Mouse (Mus musculus): ENCODE measurements at regions not wholly inside any gene's neighbourhood (a gene's known extent, or its start where the extent isn't known, plus 50 kb on each side); places are given as distances from the start of the nearest gene placed in this dataset.

DNA sequence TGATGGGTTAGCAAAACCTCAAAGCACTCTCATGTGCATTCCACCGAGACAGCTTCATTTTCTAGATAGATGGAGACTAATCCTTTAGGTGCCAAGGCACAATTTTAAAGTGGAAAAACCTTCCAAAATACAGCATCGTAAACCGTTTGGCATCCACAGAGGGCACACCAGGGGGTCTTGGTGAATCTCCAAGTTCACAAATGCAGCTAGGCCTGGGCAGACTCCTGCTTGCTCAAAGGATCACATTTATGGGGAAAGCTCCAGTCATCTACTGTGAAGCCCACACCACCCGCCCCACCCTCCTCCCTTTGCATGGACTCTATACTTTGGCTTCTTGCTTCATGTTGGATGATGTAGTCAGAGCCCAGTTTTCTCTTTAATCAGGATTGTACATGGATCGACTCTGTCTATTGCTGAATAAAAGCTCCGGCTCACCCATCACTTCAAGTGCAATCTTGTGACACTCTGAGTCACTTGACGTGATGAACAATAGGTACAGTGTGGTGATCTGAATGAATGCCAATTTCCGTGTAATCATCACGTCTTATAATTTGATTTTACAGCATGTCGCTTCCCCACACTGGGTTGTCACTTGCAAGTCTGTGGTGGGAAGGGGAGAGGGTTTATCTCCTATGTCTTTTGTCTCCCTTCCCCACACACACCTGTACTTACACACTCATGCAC is 129.2 kb upstream of the Pkdcc start:
- Histone ChIP-seq H3K9me3 (replicated peaks; ENCODE audit: control insufficient read depth, low read length, poor library complexity, severe bottlenecking) (no peaks in the 10 kb centered on the region), H3K4me3 (ENCODE audit: low read depth, low read length) (no peak overlapping the region), H3K36me3 (ENCODE audit: control insufficient read depth, insufficient read depth, low read length) (no peaks in the 10 kb centered on the region), H3K9ac (ENCODE audit: low read depth, low read length) (no peak overlapping the region), H3K4me1 (ENCODE audit: control insufficient read depth, insufficient read depth, low read length) (no peaks in the 10 kb centered on the region), H3K27ac (ENCODE audit: low read length) (no peak overlapping the region), H3K27me3 (ENCODE audit: control insufficient read depth, insufficient read depth, low read depth, low read length) (no peaks in the 10 kb centered on the region), H3K4me2 (ENCODE audit: low read length) (no peak overlapping the region)
- no peak for ATAC-seq
- 78% methylated on average over 10 of the region's 10 CpGs for WGBS

DNA sequence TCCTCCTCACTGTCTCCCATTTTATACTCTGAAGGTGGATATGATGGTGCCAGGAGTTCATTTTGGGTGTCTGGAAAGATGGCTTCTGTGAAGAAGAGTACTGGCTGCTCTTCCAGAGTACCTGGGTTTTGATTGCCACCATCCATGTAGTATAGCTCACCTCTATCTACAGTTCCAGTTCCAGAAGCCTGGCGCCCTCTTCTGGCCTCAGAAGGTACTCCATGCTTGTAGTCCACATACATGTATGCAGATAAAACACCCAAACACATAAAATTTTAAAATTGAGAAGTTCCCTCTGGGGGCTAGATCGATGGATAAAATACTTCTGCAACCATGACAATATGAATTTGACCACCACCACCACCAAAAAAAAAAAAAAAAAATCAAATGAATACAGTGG is 128.4 kb upstream of the Pkdcc start:
- Histone ChIP-seq H3K4me3 (ENCODE audit: low read depth, low read length) (no peak overlapping the region), H3K9ac (ENCODE audit: low read depth, low read length) (no peak overlapping the region), H3K4me2 (ENCODE audit: low read length) (no peak overlapping the region), H3K36me3 (ENCODE audit: control insufficient read depth, insufficient read depth, low read length) (no peaks in the 10 kb centered on the region), H3K27me3 (ENCODE audit: control insufficient read depth, insufficient read depth, low read depth, low read length) (no peaks in the 10 kb centered on the region), H3K27ac (ENCODE audit: low read length) (no peak overlapping the region), H3K4me1 (ENCODE audit: control insufficient read depth, insufficient read depth, low read length) (no peaks in the 10 kb centered on the region), H3K9me3 (replicated peaks; ENCODE audit: control insufficient read depth, low read length, poor library complexity, severe bottlenecking) (no peaks in the 10 kb centered on the region)
- 79% methylated on average over 2 of the region's 2 CpGs for WGBS
- no peak for ATAC-seq

DNA sequence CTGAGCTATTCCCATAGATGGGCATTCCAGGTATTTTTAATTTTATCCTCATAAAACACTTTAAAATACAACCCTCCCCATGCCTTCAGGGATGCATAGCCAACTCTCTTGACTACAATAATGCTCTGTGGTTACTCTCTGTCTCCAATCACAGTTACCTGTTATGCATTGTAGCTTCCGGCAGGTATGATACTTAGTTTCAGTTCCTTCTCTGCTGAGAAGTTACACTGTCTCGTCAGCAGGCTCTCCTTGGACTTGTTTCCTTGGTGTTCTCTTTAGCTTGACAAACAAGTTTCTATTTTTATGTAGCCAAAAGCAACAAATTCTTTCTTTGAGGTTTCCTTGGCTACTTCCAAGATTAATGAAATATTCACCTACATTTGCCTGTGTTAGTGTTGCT is 126.6 kb upstream of the Pkdcc start:
- no peaks in the 10 kb centered on the region for H3K27me3 ChIP-seq (ENCODE audit: control insufficient read depth, insufficient read depth, low read depth, low read length)
- H3K4me3 ChIP-seq (ENCODE audit: low read depth, low read length), result no peak overlapping the region
- H3K36me3 ChIP-seq (ENCODE audit: control insufficient read depth, insufficient read depth, low read length), result no peaks in the 10 kb centered on the region
- no peak for ATAC-seq
- H3K9ac ChIP-seq (ENCODE audit: low read depth, low read length), result no peak overlapping the region
- 84% methylated on average over 2 of the region's 2 CpGs for WGBS
- H3K4me1 ChIP-seq (ENCODE audit: control insufficient read depth, insufficient read depth, low read length), result no peaks in the 10 kb centered on the region
- no peak overlapping the region for H3K4me2 ChIP-seq (ENCODE audit: low read length)
- no peak overlapping the region for H3K27ac ChIP-seq (ENCODE audit: low read length)
- H3K9me3 ChIP-seq (replicated peaks; ENCODE audit: control insufficient read depth, low read length, poor library complexity, severe bottlenecking), result no peaks in the 10 kb centered on the region

DNA sequence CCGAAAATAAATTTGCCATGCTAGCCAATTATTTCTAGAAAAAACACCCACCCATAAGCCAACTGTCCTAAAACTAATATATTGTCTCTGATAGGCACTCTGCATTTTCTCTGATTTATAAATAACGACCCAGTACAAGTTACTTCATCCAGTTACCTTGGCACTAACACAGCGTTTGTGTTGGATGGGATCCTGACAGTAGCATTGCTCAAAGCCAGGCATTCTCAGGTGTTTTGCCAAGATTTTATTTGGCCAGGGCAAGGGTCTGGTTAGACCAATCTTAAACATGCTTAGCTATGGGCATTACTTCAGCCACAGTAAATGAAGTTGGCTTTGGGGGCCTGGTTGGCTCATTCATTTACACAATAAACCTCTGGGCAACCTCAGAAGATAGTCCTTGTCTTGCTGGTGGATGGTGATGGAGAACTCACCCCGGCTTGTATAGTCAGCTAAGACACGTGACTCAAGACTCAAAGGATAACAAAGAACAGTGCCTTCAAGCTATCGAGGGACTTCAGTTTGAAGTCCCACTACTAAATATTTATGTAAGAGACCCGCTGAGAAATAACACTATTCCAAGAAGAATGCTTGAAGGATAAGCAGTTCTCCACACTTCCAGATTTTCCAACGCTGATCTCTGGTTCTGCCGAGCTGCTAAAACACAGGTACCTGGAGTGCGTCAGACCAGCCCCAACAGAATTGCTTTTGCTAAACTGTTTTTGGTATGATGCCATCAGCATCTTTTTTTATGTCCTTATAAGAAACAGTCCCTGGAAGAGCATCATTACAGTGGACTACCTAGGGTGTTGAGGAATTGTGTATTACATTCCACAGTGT is 125.0 kb upstream of the Pkdcc start:
- H3K27me3 ChIP-seq (ENCODE audit: control insufficient read depth, insufficient read depth, low read depth, low read length), result no peaks in the 10 kb centered on the region
- WGBS, result 75% methylated on average over 10 of the region's 10 CpGs
- no peaks in the 10 kb centered on the region for H3K9me3 ChIP-seq (replicated peaks; ENCODE audit: control insufficient read depth, low read length, poor library complexity, severe bottlenecking)
- no peaks in the 10 kb centered on the region for H3K36me3 ChIP-seq (ENCODE audit: control insufficient read depth, insufficient read depth, low read length)
- H3K4me1 ChIP-seq (ENCODE audit: control insufficient read depth, insufficient read depth, low read length), result no peaks in the 10 kb centered on the region
- H3K27ac ChIP-seq (ENCODE audit: low read length), result no peak overlapping the region
- ATAC-seq, result no peak
- H3K9ac ChIP-seq (ENCODE audit: low read depth, low read length), result no peak overlapping the region
- no peak overlapping the region for H3K4me3 ChIP-seq (ENCODE audit: low read depth, low read length)
- no peak overlapping the region for H3K4me2 ChIP-seq (ENCODE audit: low read length)

DNA sequence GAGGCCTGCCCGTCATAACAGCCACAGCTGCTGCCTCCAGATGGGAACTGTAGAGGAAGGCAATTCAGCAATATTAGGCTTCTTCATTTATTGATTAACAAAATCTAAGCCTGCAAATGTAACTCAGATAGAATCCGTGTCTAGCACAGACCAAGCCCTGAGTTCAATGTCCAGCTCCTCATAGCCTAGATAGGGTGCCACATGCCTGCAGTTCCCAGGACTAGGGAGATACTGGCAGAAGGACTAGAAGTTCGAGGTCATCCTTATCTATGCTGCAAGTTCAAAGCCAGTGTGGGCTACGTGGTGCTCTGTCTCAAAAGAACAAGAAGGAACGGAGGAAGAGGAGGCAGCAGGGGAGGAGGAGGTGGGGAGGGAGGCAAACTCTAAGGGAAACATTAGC is 121.2 kb upstream of the Pkdcc start:
- ATAC-seq, result no peak
- H3K4me1 ChIP-seq (ENCODE audit: control insufficient read depth, insufficient read depth, low read length), result no peaks in the 10 kb centered on the region
- no peaks in the 10 kb centered on the region for H3K9me3 ChIP-seq (replicated peaks; ENCODE audit: control insufficient read depth, low read length, poor library complexity, severe bottlenecking)
- H3K36me3 ChIP-seq (ENCODE audit: control insufficient read depth, insufficient read depth, low read length), result no peaks in the 10 kb centered on the region
- H3K4me2 ChIP-seq (ENCODE audit: low read length), result no peak overlapping the region
- WGBS, result 79% methylated on average over 5 of the region's 5 CpGs
- H3K27me3 ChIP-seq (ENCODE audit: control insufficient read depth, insufficient read depth, low read depth, low read length), result no peaks in the 10 kb centered on the region
- no peak overlapping the region for H3K27ac ChIP-seq (ENCODE audit: low read length)
- H3K4me3 ChIP-seq (ENCODE audit: low read depth, low read length), result no peak overlapping the region
- no peak overlapping the region for H3K9ac ChIP-seq (ENCODE audit: low read depth, low read length)

DNA sequence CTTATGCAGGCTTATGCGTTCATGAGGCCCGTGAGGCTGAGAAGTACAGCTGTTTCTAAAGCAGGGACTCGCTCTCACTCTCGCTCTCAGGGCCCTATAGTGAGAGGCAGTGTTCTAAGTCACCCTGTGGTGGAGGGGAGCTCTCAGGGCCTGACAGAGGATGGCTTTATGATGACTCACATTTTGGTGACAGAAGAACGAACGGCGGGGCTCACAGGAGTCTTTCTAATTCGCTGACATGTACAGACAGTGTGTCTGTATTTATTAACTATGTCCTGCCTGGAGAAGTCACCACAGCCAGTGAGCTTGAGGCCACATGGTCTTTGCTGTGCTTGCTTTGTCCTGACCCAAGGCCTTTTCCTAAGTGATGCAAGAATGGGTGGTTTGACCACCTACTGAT is 118.6 kb upstream of the Pkdcc start:
- no peaks in the 10 kb centered on the region for H3K36me3 ChIP-seq (ENCODE audit: control insufficient read depth, insufficient read depth, low read length)
- no peaks in the 10 kb centered on the region for H3K4me1 ChIP-seq (ENCODE audit: control insufficient read depth, insufficient read depth, low read length)
- no peaks in the 10 kb centered on the region for H3K9me3 ChIP-seq (replicated peaks; ENCODE audit: control insufficient read depth, low read length, poor library complexity, severe bottlenecking)
- no peak overlapping the region for H3K27ac ChIP-seq (ENCODE audit: low read length)
- H3K9ac ChIP-seq (ENCODE audit: low read depth, low read length), result no peak overlapping the region
- H3K27me3 ChIP-seq (ENCODE audit: control insufficient read depth, insufficient read depth, low read depth, low read length), result no peaks in the 10 kb centered on the region
- no peak for ATAC-seq
- no peak overlapping the region for H3K4me3 ChIP-seq (ENCODE audit: low read depth, low read length)
- 66% methylated on average over 8 of the region's 8 CpGs for WGBS
- H3K4me2 ChIP-seq (ENCODE audit: low read length), result no peak overlapping the region

DNA sequence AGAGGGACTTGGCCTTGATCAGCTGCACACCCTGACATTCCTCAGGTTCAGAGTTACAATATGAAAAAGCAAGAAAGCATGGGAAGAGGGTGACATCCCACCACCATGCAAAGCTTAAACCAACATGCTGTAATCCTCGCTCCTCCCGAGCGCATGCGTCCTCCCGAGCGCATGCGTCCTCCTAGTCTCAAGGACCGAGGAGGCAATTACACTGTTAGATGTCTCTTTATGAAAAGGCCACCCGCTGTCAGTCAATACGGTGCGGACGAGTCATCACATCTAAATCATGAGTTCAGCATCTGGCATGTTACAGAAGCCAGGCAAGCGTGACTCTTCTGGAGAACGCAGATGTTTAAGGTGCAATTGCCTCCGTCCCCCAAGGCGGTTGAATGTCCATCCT is 117.1 kb upstream of the Pkdcc start:
- H3K9me3 ChIP-seq (replicated peaks; ENCODE audit: control insufficient read depth, low read length, poor library complexity, severe bottlenecking), result no peaks in the 10 kb centered on the region
- no peaks in the 10 kb centered on the region for H3K36me3 ChIP-seq (ENCODE audit: control insufficient read depth, insufficient read depth, low read length)
- no peaks in the 10 kb centered on the region for H3K27me3 ChIP-seq (ENCODE audit: control insufficient read depth, insufficient read depth, low read depth, low read length)
- no peak overlapping the region for H3K9ac ChIP-seq (ENCODE audit: low read depth, low read length)
- no peak overlapping the region for H3K27ac ChIP-seq (ENCODE audit: low read length)
- WGBS, result 73% methylated on average over 16 of the region's 16 CpGs
- no peaks in the 10 kb centered on the region for H3K4me1 ChIP-seq (ENCODE audit: control insufficient read depth, insufficient read depth, low read length)
- no peak overlapping the region for H3K4me2 ChIP-seq (ENCODE audit: low read length)
- H3K4me3 ChIP-seq (ENCODE audit: low read depth, low read length), result no peak overlapping the region
- ATAC-seq, result no peak

DNA sequence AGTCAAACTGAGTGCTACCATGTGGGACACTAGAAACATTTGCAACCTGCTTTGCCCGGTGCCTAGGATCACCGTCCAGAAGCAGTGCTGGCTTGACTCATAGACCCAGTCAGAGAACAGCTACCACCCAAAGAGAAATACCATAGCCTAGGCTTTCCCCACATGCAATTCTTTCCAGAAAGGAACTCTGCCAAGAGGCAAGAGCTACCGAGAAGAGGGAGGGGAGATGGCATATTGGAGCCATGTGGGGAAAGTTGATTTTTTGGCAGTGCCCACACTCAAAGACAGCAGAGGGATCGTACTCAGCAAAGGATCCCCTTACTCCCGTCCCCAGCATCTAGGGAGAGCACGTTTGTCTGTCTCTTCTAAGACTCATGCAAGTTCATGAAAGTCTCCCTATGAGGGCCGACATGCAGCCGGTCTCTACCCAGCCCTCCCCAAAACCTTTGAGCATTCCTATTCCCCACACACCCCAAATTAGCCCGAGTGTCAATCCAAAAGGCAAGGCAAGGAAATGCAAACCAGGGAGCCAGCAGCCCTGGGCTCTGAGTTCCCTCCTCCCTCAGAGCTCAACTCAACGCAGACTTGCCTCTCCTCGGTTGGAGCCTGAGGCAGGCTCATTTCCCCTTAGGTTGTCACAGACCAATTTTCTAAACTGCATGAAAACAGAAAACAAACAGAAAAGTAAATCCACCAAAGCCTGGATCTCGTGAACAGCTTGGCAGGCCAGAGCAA is 116.2 kb upstream of the Pkdcc start:
- Histone ChIP-seq H3K27ac (ENCODE audit: low read length) (no peak overlapping the region), H3K9me3 (replicated peaks; ENCODE audit: control insufficient read depth, low read length, poor library complexity, severe bottlenecking) (no peaks in the 10 kb centered on the region), H3K9ac (ENCODE audit: low read depth, low read length) (no peak overlapping the region), H3K4me1 (ENCODE audit: control insufficient read depth, insufficient read depth, low read length) (no peaks in the 10 kb centered on the region), H3K27me3 (ENCODE audit: control insufficient read depth, insufficient read depth, low read depth, low read length) (no peaks in the 10 kb centered on the region), H3K4me2 (ENCODE audit: low read length) (no peak overlapping the region), H3K36me3 (ENCODE audit: control insufficient read depth, insufficient read depth, low read length) (no peaks in the 10 kb centered on the region), H3K4me3 (ENCODE audit: low read depth, low read length) (no peak overlapping the region)
- no peak for ATAC-seq
- WGBS, result 71% methylated on average over 12 of the region's 12 CpGs

DNA sequence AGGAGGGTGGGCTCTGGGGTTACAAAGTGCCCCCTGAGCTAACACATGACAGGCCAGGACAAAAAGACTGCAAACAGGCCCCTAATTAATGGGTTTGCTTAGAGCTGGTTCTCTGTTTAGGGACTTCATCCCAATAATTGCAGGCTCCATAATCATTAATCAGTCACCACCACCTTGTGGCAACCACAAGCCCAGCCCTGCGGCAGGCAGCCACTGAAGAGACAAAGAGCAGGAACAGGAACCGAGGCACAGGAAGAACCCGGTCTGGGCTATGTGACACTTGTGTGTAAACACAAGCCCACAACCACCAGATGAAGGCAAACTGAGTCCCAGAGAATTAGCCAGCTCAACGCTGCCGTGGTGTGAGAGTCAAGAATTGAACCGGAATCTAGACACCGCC is 114.1 kb upstream of the Pkdcc start:
- Histone ChIP-seq H3K36me3 (ENCODE audit: control insufficient read depth, insufficient read depth, low read length) (no peaks in the 10 kb centered on the region), H3K9me3 (replicated peaks; ENCODE audit: control insufficient read depth, low read length, poor library complexity, severe bottlenecking) (no peaks in the 10 kb centered on the region), H3K9ac (ENCODE audit: low read depth, low read length) (no peak overlapping the region), H3K4me2 (ENCODE audit: low read length) (no peak overlapping the region), H3K27me3 (ENCODE audit: control insufficient read depth, insufficient read depth, low read depth, low read length) (no peaks in the 10 kb centered on the region), H3K4me1 (ENCODE audit: control insufficient read depth, insufficient read depth, low read length) (no peaks in the 10 kb centered on the region), H3K4me3 (ENCODE audit: low read depth, low read length) (no peak overlapping the region), H3K27ac (ENCODE audit: low read length) (no peak overlapping the region)
- no peak for ATAC-seq
- WGBS, result 75% methylated on average over 7 of the region's 7 CpGs
